Mouse (Mus musculus) forebrain, postnatal 0 days (tissue): ENCODE measurements around the gene Fbxo24. TPM values are rescaled to one million over a fixed set of nuclear protein-coding genes. Genes with fewer than 3 reads are reported as not detected.
"Not testable (repeated sequence)": the region's sequence is repeated elsewhere in the genome, so short reads cannot be mapped to it uniquely, and the experiment has no call there.

Experiments
- ATAC-seq: fragments of 200-750 bp; cut with Nextera tagmentation; 2 replicates; pipeline ENCODE4 v1.8.0; 2017; ENCODE audit warnings: mild to moderate bottlenecking, moderate library complexity
- DNase-seq: peaks from one replicate; pipeline ENCODE4 v3.0.0-alpha.2; 2015
- H3K27ac ChIP-seq: fragments of 300-500 bp; sonication (generic); 2 replicates; pipeline ENCODE4 v1.5.1; 2014; ENCODE audit warnings: low read depth, mild to moderate bottlenecking, antibody characterized with exemption, low read length, moderate library complexity, mixed read lengths
- H3K27me3 ChIP-seq: fragments of 300-500 bp; sonication (generic); 2 replicates; pipeline ENCODE4 v1.6.1; 2014; ENCODE audit warnings: mild to moderate bottlenecking, low read length, mixed read lengths; ENCODE audit not compliant: insufficient read depth
- H3K36me3 ChIP-seq: fragments of 300-500 bp; sonication (generic); 2 replicates; pipeline ENCODE4 v1.6.1; 2014; ENCODE audit warnings: mild to moderate bottlenecking, moderate library complexity; ENCODE audit not compliant: insufficient read depth
- H3K4me1 ChIP-seq: fragments of 300-500 bp; sonication (generic); 2 replicates; pipeline ENCODE4 v1.6.1; 2014; ENCODE audit warnings: antibody characterized with exemption; ENCODE audit not compliant: insufficient read depth
- H3K4me2 ChIP-seq: fragments of 300-500 bp; sonication (generic); 2 replicates; pipeline ENCODE4 v1.6.1; 2014; ENCODE audit warnings: low read depth, mild to moderate bottlenecking, moderate library complexity
- H3K4me3 ChIP-seq: fragments of 300-500 bp; sonication (generic); 2 replicates; pipeline ENCODE4 v1.5.1; 2014; ENCODE audit warnings: low read depth, low read length, mixed read lengths
- H3K9ac ChIP-seq: fragments of 300-500 bp; sonication (generic); 2 replicates; pipeline ENCODE4 v1.6.1; 2014; ENCODE audit warnings: mild to moderate bottlenecking
- H3K9me3 ChIP-seq: fragments of 300-500 bp; sonication (generic); 2 replicates; pipeline ENCODE4 v1.6.1; 2016; ENCODE audit warnings: low read length
- CTCF ChIP-seq: sonication (generic); IDR thresholded peaks from 2 replicates; pipeline ENCODE4 v1.5.1; 2016; ENCODE audit warnings: antibody characterized with exemption, control low read depth, low read depth
- WGBS: fragments of 180-500 bp; shearing (Covaris S2); extraction: QIAGEN DNeasy Blood & Tissue Kit; methylation state at CpG from one replicate; pipeline ENCODE4 v1.1.7; 2014; 5-methylcytosine and 5-hydroxymethylcytosine counted together
- polyA plus RNA-seq: library from polyadenylated mRNA; unstranded; fragments of >200 nt; fragmentation: Nextera tagmentation; extraction: Ambion mirVana; gene quantifications from 2 replicates; pipeline ENCODE4 v1.2.1, GENCODE M21; 2015
- total RNA-seq: library from RNA; depleted of rRNA; stranded (reverse); fragments of >200 nt; gene quantifications from 2 replicates; pipeline ENCODE4 v1.2.3, GENCODE M21; 2014

Gene Fbxo24
- total and polyA plus RNA-seq, 2 experiments from 2014 or later: 0.10 to 0.24 TPM

GRCm38 (mm10) chr5:137630602-137631001 lies 1.8 kb upstream of the Fbxo24 start:
- no peaks in the 10 kb centered on the region for H3K9me3 ChIP-seq
- peaks cover 13% of the 10 kb centered on the region for H3K36me3 ChIP-seq
- H3K4me2 ChIP-seq: peak overlapping the region; percentile 90
- H3K27ac ChIP-seq: 0 out of 2 replicates have a peak overlapping the region, but pooled peaks have one; percentile 21
- TF ChIP-seq CTCF: no peak
- no peak overlapping the region for H3K9ac ChIP-seq
- no peak overlapping the region for H3K4me3 ChIP-seq
- WGBS: 52% methylated on average over 3 of the region's 3 CpGs
- H3K27me3 ChIP-seq: no peaks in the 10 kb centered on the region
- DNase-seq: no peak
- H3K4me1 ChIP-seq: peaks cover 14% of the 10 kb centered on the region
- no peak for ATAC-seq

- Histone ChIP-seq H3K9me3 (no peaks in the 10 kb centered on the region), H3K36me3 (peaks cover 8% of the 10 kb centered on the region; the same call in 1 of the 2 replicates), H3K9ac (peak overlapping the region; percentile 75), H3K4me1 (peaks cover 14% of the 10 kb centered on the region), H3K4me2 (peak overlapping the region; percentile 90), H3K27me3 (no peaks in the 10 kb centered on the region), H3K4me3 (peak overlapping the region; percentile 90), H3K27ac (no peak overlapping the region)
- ATAC-seq (no peak), DNase-seq (no peak)
- no peak for TF ChIP-seq CTCF
- 31% methylated on average over 6 of the region's 6 CpGs for WGBS
These were observed 1.2 kb upstream of the Fbxo24 start for GRCm38 (mm10) chr5:137629906-137630545.

GRCm38 (mm10) chr5:137629306-137629721 lies 512 bp upstream of the Fbxo24 start:
- H3K9ac ChIP-seq: peak overlapping the region; percentile 75
- no peaks in the 10 kb centered on the region for H3K9me3 ChIP-seq
- under 1% methylated on average over 23 of the region's 23 CpGs for WGBS
- no peaks in the 10 kb centered on the region for H3K27me3 ChIP-seq
- peak overlapping the region; percentile 90 for H3K4me2 ChIP-seq
- H3K27ac ChIP-seq: peak overlapping the region; percentile 74
- ATAC-seq: no peak
- peak overlapping the region; percentile 90 for H3K4me3 ChIP-seq
- H3K4me1 ChIP-seq: peaks cover 14% of the 10 kb centered on the region
- peaks cover 8% of the 10 kb centered on the region; the same call in 1 of the 2 replicates for H3K36me3 ChIP-seq
- no peak for DNase-seq
- no peak for TF ChIP-seq CTCF

GRCm38 (mm10) chr5:137627991-137628390 lies 811 bp downstream of the Fbxo24 start:
- no peaks in the 10 kb centered on the region for H3K36me3 ChIP-seq
- peak overlapping the region; percentile 64 for H3K9ac ChIP-seq
- DNase-seq (no peak), ATAC-seq (no peak)
- H3K27ac ChIP-seq: peak overlapping the region; percentile 85
- no peak for TF ChIP-seq CTCF
- 2% methylated on average over 9 of the region's 9 CpGs for WGBS
- H3K27me3 ChIP-seq: no peaks in the 10 kb centered on the region
- H3K9me3 ChIP-seq: no peaks in the 10 kb centered on the region
- H3K4me1 ChIP-seq: peaks cover 14% of the 10 kb centered on the region
- H3K4me3 ChIP-seq: peak overlapping the region; percentile 61
- H3K4me2 ChIP-seq: peak overlapping the region; percentile 73

- Histone ChIP-seq H3K4me3 (no peak overlapping the region), H3K27ac (no peak overlapping the region), H3K4me1 (0 out of 2 replicates have a peak, but pooled peaks cover 5% of the 10 kb centered on the region), H3K9me3 (no peaks in the 10 kb centered on the region), H3K36me3 (no peaks in the 10 kb centered on the region), H3K9ac (no peak overlapping the region), H3K27me3 (no peaks in the 10 kb centered on the region), H3K4me2 (no peak overlapping the region)
- no peak for TF ChIP-seq CTCF
- 84% methylated on average over 11 of the region's 11 CpGs for WGBS
- DNase-seq (no peak), ATAC-seq (no peak)
These were observed 4.8 kb downstream of the Fbxo24 start for GRCm38 (mm10) chr5:137623937-137624530.

- Histone ChIP-seq H3K9ac (no peak overlapping the region), H3K27ac (no peak overlapping the region), H3K4me3 (no peak overlapping the region), H3K4me2 (no peak overlapping the region), H3K4me1 (no peaks in the 10 kb centered on the region), H3K36me3 (no peaks in the 10 kb centered on the region), H3K9me3 (no peaks in the 10 kb centered on the region), H3K27me3 (no peaks in the 10 kb centered on the region)
- WGBS: 90% methylated on average over 7 of the region's 7 CpGs
- DNase-seq (no peak), ATAC-seq (no peak)
- TF ChIP-seq CTCF: no peak
These were observed 13.5 kb downstream of the Fbxo24 start for GRCm38 (mm10) chr5:137615347-137615746.

GRCm38 (mm10) chr5:137614921-137615320 lies 13.9 kb downstream of the Fbxo24 start:
- H3K9me3 ChIP-seq, H3K4me2 ChIP-seq, DNase-seq, H3K4me3 ChIP-seq, ATAC-seq, H3K27me3 ChIP-seq, H3K27ac ChIP-seq, H3K9ac ChIP-seq, H3K4me1 ChIP-seq, H3K36me3 ChIP-seq: not testable (repeated sequence)
- TF ChIP-seq CTCF: peak; percentile 18
- WGBS: 94% methylated on average over 2 of the region's 2 CpGs
